Mouse (Mus musculus): ENCODE results near the gene Prkar1b. TPM values are rescaled to one million over a fixed set of nuclear protein-coding genes. Genes with fewer than 3 reads are reported as not detected.

Gene Prkar1b
- polyA plus RNA-seq, 1 experiment from 2014 or later: 0.62 TPM

DNA sequence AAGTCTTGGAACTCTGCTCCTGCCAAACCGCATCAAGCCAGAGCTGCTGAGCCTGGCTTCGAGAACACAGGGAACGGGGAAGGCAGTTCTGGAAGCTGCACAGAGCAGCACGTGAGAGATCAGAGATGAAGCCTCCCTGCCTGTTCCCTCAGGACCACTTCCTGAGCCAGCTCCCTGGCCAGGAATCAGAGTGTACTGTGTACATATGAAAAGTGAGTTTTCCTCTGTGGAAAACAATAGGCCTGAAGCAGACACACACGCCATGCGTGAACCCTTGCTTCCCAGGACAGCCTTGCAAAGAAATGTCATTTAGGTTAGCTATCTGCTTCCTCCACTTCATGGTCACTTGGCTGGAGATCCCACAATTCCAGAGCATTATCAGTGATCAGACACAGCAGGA is 48.0 kb downstream of the Prkar1b start:
- Histone ChIP-seq H3K27me3 (ENCODE audit: insufficient read depth, low read length) (no peaks in the 10 kb centered on the region), H3K27ac (ENCODE audit: low read depth) (no peak overlapping the region), H3K9ac (replicated peaks) (no peak overlapping the region), H3K9me3 (ENCODE audit: low read length) (no peaks in the 10 kb centered on the region), H3K4me2 (ENCODE audit: low read depth, low read length) (no peak overlapping the region), H3K4me3 (ENCODE audit: low read depth, low read length) (no peak overlapping the region), H3K36me3 (replicated peaks; ENCODE audit: insufficient read depth, low read length) (no peaks in the 10 kb centered on the region), H3K4me1 (ENCODE audit: insufficient read depth) (0 out of 2 replicates have a peak, but pooled peaks cover 3% of the 10 kb centered on the region)
- ATAC-seq (no peak), DNase-seq (no peak)
- 68% methylated on average over 6 of the region's 6 CpGs for WGBS (ENCODE audit: insufficient replicate concordance)
- TF ChIP-seq EP300 (IDR thresholded peaks at IDR 0.05; ENCODE audit: low read depth) (no peak), CTCF (IDR thresholded peaks at IDR 0.05; ENCODE audit: low read depth) (no peak)

DNA sequence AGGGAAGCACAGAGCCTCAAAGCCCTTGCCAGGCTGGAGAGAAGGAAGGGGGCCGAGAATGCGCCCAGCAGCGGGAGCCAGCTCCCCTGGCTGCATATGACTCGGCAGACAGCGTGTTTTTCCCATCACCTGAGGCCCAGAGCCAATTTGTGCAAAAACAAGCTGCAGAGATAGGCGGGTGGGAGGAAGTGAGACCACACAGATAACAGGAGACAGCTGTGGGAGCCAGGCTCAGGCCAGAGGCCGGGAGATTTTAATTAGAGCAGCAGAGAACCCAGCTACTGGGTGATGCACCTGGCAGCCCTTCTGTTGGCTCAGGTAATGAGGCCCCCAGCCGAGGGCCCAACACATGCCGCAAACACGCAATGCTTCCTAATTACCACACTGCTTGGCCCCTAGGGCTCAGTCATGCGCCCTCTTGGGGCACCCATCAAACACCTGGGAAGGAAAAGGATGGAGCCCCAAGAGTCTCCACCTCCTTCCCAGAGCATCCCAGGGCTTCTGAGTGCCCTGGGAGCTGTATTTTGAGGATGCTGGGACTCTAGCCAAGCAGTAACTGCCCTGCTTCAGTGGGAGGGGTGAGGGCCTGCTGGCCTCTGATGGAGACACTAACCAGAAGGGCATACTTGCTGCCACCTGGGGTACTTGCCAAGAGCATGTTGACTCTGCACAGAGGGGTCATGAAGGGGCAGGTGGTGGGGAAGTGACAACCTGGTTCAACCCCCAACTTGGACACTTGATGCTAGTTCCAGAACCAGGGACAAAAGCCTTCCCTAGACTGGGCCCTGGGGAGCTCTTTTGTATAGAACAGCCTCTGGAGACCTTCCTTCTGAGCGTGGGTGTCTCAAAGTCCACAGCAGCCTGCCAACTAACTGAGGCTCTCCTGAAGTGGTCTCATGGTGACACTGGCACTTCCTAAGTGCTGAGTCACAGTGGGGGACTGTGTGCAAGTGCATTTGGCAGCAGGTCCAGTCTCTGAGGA is 50.5 kb downstream of the Prkar1b start:
- H3K9me3 ChIP-seq (ENCODE audit: low read length): no peaks in the 10 kb centered on the region
- no peaks in the 10 kb centered on the region for H3K36me3 ChIP-seq (replicated peaks; ENCODE audit: insufficient read depth, low read length)
- H3K9ac ChIP-seq (replicated peaks): no peak overlapping the region
- H3K27ac ChIP-seq (ENCODE audit: low read depth): no peak overlapping the region
- WGBS (ENCODE audit: insufficient replicate concordance): 42% methylated on average over 12 of the region's 12 CpGs
- no peak overlapping the region for H3K4me3 ChIP-seq (ENCODE audit: low read depth, low read length)
- TF ChIP-seq CTCF (IDR thresholded peaks at IDR 0.05; ENCODE audit: low read depth): 0 out of 2 replicates have a peak, but pooled peaks have one; percentile 1
- TF ChIP-seq EP300 (IDR thresholded peaks at IDR 0.05; ENCODE audit: low read depth): no peak
- H3K4me1 ChIP-seq (ENCODE audit: insufficient read depth): 0 out of 2 replicates have a peak, but pooled peaks cover 3% of the 10 kb centered on the region
- DNase-seq (no peak), ATAC-seq (no peak)
- no peak overlapping the region for H3K4me2 ChIP-seq (ENCODE audit: low read depth, low read length)
- H3K27me3 ChIP-seq (ENCODE audit: insufficient read depth, low read length): no peaks in the 10 kb centered on the region

- Histone ChIP-seq H3K9ac (replicated peaks) (no peak overlapping the region), H3K4me3 (ENCODE audit: low read depth, low read length) (no peak overlapping the region), H3K27me3 (ENCODE audit: insufficient read depth, low read length) (no peaks in the 10 kb centered on the region), H3K4me2 (ENCODE audit: low read depth, low read length) (no peak overlapping the region), H3K9me3 (ENCODE audit: low read length) (no peaks in the 10 kb centered on the region), H3K4me1 (ENCODE audit: insufficient read depth) (0 out of 2 replicates have a peak, but pooled peaks cover 3% of the 10 kb centered on the region), H3K27ac (ENCODE audit: low read depth) (no peak overlapping the region), H3K36me3 (replicated peaks; ENCODE audit: insufficient read depth, low read length) (no peaks in the 10 kb centered on the region)
- ATAC-seq (no peak), DNase-seq (no peak)
- 65% methylated on average over 8 of the region's 8 CpGs for WGBS (ENCODE audit: insufficient replicate concordance)
- TF ChIP-seq CTCF (IDR thresholded peaks at IDR 0.05; ENCODE audit: low read depth) (no peak), EP300 (IDR thresholded peaks at IDR 0.05; ENCODE audit: low read depth) (no peak)
These were observed 54.3 kb downstream of the Prkar1b start for GRCm38 (mm10) chr5:139095297-139096110.

DNA sequence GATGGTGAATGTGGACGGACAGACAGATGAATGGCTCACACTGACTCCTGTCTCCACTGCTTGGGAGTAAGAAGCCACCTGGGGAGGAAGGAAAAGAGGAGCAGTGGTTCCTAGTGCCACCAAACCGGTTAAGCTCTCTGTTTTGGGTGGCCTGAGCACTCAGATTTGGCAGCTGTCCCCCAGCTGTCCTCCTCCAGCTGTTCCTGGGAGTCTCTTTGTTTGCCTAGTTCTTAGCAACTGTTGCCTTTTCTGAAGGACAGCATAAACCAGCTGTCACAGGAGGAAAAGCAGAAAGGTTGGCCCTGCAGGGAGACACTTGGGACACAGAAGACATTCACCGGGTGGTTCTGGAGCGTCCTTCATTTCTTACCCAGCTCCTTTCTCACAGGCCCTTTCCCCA is 56.3 kb downstream of the Prkar1b start:
- Histone ChIP-seq H3K4me3 (ENCODE audit: low read depth, low read length) (no peak overlapping the region), H3K9me3 (ENCODE audit: low read length) (no peaks in the 10 kb centered on the region), H3K36me3 (replicated peaks; ENCODE audit: insufficient read depth, low read length) (no peaks in the 10 kb centered on the region), H3K27me3 (ENCODE audit: insufficient read depth, low read length) (no peaks in the 10 kb centered on the region), H3K4me2 (ENCODE audit: low read depth, low read length) (no peak overlapping the region), H3K9ac (replicated peaks) (no peak overlapping the region), H3K27ac (ENCODE audit: low read depth) (no peak overlapping the region), H3K4me1 (ENCODE audit: insufficient read depth) (no peaks in the 10 kb centered on the region)
- DNase-seq (no peak), ATAC-seq (no peak)
- TF ChIP-seq CTCF (IDR thresholded peaks at IDR 0.05; ENCODE audit: low read depth) (no peak), EP300 (IDR thresholded peaks at IDR 0.05; ENCODE audit: low read depth) (no peak)
- WGBS (ENCODE audit: insufficient replicate concordance): 60% methylated on average over 4 of the region's 4 CpGs

- no peak for TF ChIP-seq CTCF (IDR thresholded peaks at IDR 0.05; ENCODE audit: low read depth)
- TF ChIP-seq EP300 (IDR thresholded peaks at IDR 0.05; ENCODE audit: low read depth): no peak
- DNase-seq: no peak
- no peaks in the 10 kb centered on the region for H3K9me3 ChIP-seq (ENCODE audit: low read length)
- ATAC-seq: no peak
- no peaks in the 10 kb centered on the region for H3K4me1 ChIP-seq (ENCODE audit: insufficient read depth)
- no peaks in the 10 kb centered on the region for H3K36me3 ChIP-seq (replicated peaks; ENCODE audit: insufficient read depth, low read length)
- no peak overlapping the region for H3K4me3 ChIP-seq (ENCODE audit: low read depth, low read length)
- 65% methylated on average over 3 of the region's 3 CpGs for WGBS (ENCODE audit: insufficient replicate concordance)
- H3K9ac ChIP-seq (replicated peaks): no peak overlapping the region
- no peaks in the 10 kb centered on the region for H3K27me3 ChIP-seq (ENCODE audit: insufficient read depth, low read length)
- no peak overlapping the region for H3K27ac ChIP-seq (ENCODE audit: low read depth)
- H3K4me2 ChIP-seq (ENCODE audit: low read depth, low read length): no peak overlapping the region
These were observed 58.1 kb downstream of the Prkar1b start for GRCm38 (mm10) chr5:139091713-139092112.

DNA sequence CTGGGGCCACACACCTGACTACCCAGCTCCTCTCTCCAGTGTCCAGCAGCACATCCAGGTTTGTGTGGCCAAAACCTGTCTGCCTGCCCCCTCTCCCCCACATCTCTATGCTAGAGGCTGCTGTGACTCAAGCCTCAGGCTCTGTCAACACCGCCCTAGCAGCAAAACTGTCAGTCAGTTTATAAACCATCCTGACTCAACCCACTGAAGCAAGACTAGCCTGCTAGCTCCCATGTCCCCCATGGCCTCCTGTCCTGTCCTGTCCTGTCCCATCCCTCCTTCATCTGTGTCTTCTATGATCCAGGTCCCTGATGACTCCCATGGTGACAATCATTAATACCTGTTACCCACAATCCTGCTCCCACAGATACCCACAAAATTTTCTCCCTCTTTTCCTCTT is 59.6 kb downstream of the Prkar1b start:
- Histone ChIP-seq H3K9me3 (ENCODE audit: low read length) (no peaks in the 10 kb centered on the region), H3K4me1 (ENCODE audit: insufficient read depth) (no peaks in the 10 kb centered on the region), H3K9ac (replicated peaks) (no peak overlapping the region), H3K4me3 (ENCODE audit: low read depth, low read length) (no peak overlapping the region), H3K27me3 (ENCODE audit: insufficient read depth, low read length) (no peaks in the 10 kb centered on the region), H3K27ac (ENCODE audit: low read depth) (no peak overlapping the region), H3K4me2 (ENCODE audit: low read depth, low read length) (no peak overlapping the region), H3K36me3 (replicated peaks; ENCODE audit: insufficient read depth, low read length) (no peaks in the 10 kb centered on the region)
- ATAC-seq (no peak), DNase-seq (no peak)
- WGBS (ENCODE audit: insufficient replicate concordance): 69% methylated on average over 1 of the region's 1 CpGs
- no peak for TF ChIP-seq CTCF (IDR thresholded peaks at IDR 0.05; ENCODE audit: low read depth)
- TF ChIP-seq EP300 (IDR thresholded peaks at IDR 0.05; ENCODE audit: low read depth): no peak

All from liver, postnatal 0 days (tissue).